Mouse (Mus musculus): ENCODE measurements around the gene E4f1. TPM values are rescaled to one million over a fixed set of nuclear protein-coding genes. Genes with fewer than 3 reads are reported as not detected.
A peak's percentile ranks its signal among the peaks of the same experiment; 100 is the strongest.

Gene E4f1
- polyA plus RNA-seq (2014; fragmentation: Nextera tagmentation; extraction: Ambion mirVana): 23.9 and 26.3 TPM in 2 replicates

DNA sequence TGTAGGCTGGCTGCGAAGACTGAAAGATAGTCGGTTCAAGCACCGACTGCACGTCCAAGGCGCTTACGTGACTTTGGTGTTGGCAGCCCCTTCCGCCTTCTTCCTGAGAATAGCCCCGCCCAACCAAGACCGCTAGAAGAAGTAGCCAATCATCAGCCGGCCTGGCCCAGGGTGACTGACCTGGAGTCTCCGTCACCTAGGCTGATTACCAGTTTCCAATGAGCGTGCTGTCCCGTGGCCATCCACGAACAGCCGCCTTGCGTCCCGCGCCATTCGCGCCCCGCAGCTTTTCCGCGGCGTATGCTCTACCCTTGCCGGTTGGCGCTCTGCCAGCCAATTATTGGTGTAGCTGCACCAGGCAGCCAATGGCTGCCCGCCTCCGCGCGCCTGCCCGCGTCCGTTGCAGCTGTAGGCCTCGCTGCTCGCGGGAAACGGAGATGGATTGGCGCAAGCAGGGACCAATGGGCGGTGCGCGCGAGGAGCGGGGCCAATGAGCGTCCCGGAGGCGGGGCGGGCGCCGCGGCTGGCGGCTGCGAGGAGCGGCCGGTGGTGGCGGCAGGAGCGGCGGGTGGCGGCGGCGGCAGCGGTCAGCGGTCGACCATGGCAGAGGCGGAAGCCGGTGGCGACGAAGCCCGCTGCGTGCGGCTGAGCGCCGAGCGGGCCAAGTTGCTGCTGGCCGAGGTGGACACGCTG, at the start of gene E4f1, which contains the start of gene Pgp:
TSS of gene E4f1 (minus strand) at position 404 of the 693 bp plus-strand sequence.
TSS of gene Pgp (plus strand) at position 483 of the 693 bp plus-strand sequence.
- ATAC-seq (ENCODE audit: insufficient number of reproducible peaks, low FRiP score, low TSS enrichment, low read depth): peak; percentile 92
- H3K27ac ChIP-seq (replicated peaks; ENCODE audit: low read depth, low read length): peak within 1 kb of the TSS; percentile 49
- H3K4me1 ChIP-seq (ENCODE audit: control insufficient read depth, insufficient read depth, low read length): peaks cover 12% of the 10 kb centered on the region
- no peaks in the 10 kb centered on the region for H3K9me3 ChIP-seq (ENCODE audit: control insufficient read depth, low read length)
- under 1% methylated on average over 72 of the region's 75 CpGs for WGBS
- peak within 1 kb of the TSS; percentile 65 for H3K4me3 ChIP-seq (ENCODE audit: low read depth, low read length)
- DNase-seq (ENCODE audit: low spot score): peak; percentile 98
- H3K36me3 ChIP-seq (ENCODE audit: control insufficient read depth, insufficient read depth, low read length): peaks cover 8% of the 10 kb centered on the region; the same call in 1 of the 2 replicates
- peak within 1 kb of the TSS; percentile 73 for H3K9ac ChIP-seq (ENCODE audit: low read length)
- H3K27me3 ChIP-seq (ENCODE audit: control insufficient read depth, insufficient read depth, low read length): no peaks in the 10 kb centered on the region
- H3K4me2 ChIP-seq (ENCODE audit: low read depth, severe bottlenecking): peak within 1 kb of the TSS; percentile 98

GRCm38 (mm10) chr17:24514270-24515257, 44.5 kb upstream of the E4f1 start:
- no peak for DNase-seq (ENCODE audit: low spot score)
- Histone ChIP-seq H3K27ac (replicated peaks; ENCODE audit: low read depth, low read length) (no peak overlapping the region), H3K36me3 (ENCODE audit: control insufficient read depth, insufficient read depth, low read length) (peaks cover 18% of the 10 kb centered on the region), H3K4me1 (ENCODE audit: control insufficient read depth, insufficient read depth, low read length) (no peaks in the 10 kb centered on the region), H3K4me3 (ENCODE audit: low read depth, low read length) (no peak overlapping the region), H3K4me2 (ENCODE audit: low read depth, severe bottlenecking) (no peak overlapping the region), H3K27me3 (ENCODE audit: control insufficient read depth, insufficient read depth, low read length) (no peaks in the 10 kb centered on the region), H3K9me3 (ENCODE audit: control insufficient read depth, low read length) (no peaks in the 10 kb centered on the region), H3K9ac (ENCODE audit: low read length) (no peak overlapping the region)
- ATAC-seq (ENCODE audit: insufficient number of reproducible peaks, low FRiP score, low TSS enrichment, low read depth): no peak
- WGBS: 92% methylated on average over 24 of the region's 24 CpGs

DNA sequence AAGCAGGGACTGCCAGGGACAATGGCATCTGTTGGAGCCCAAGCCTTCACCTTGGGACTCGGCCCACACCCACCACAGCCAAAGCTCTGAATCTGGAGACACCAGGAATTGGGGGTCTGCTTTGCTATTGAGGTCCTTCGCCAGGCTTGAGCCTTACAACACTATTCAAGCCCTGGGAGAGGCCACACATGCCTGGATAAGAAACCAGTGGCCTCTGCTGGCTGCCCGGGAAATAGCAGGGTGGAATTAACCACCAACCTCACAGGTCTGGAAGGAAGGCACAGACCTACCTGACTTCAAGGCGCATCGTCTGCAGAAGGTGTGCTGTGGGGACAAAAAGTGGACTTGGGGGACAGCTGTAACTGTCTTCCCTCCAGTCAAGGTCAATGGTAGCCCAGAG, 43.5 kb upstream of the E4f1 start:
- Histone ChIP-seq H3K9me3 (ENCODE audit: control insufficient read depth, low read length) (no peaks in the 10 kb centered on the region), H3K27me3 (ENCODE audit: control insufficient read depth, insufficient read depth, low read length) (no peaks in the 10 kb centered on the region), H3K4me1 (ENCODE audit: control insufficient read depth, insufficient read depth, low read length) (no peaks in the 10 kb centered on the region), H3K27ac (replicated peaks; ENCODE audit: low read depth, low read length) (no peak overlapping the region), H3K4me2 (ENCODE audit: low read depth, severe bottlenecking) (no peak overlapping the region), H3K36me3 (ENCODE audit: control insufficient read depth, insufficient read depth, low read length) (peaks cover 22% of the 10 kb centered on the region), H3K4me3 (ENCODE audit: low read depth, low read length) (no peak overlapping the region), H3K9ac (ENCODE audit: low read length) (no peak overlapping the region)
- ATAC-seq (ENCODE audit: insufficient number of reproducible peaks, low FRiP score, low TSS enrichment, low read depth): 0 out of 2 replicates have a peak, but pooled peaks have one; percentile 40
- WGBS: 64% methylated on average over 5 of the region's 5 CpGs
- peak; percentile 74 for DNase-seq (ENCODE audit: low spot score)

DNA sequence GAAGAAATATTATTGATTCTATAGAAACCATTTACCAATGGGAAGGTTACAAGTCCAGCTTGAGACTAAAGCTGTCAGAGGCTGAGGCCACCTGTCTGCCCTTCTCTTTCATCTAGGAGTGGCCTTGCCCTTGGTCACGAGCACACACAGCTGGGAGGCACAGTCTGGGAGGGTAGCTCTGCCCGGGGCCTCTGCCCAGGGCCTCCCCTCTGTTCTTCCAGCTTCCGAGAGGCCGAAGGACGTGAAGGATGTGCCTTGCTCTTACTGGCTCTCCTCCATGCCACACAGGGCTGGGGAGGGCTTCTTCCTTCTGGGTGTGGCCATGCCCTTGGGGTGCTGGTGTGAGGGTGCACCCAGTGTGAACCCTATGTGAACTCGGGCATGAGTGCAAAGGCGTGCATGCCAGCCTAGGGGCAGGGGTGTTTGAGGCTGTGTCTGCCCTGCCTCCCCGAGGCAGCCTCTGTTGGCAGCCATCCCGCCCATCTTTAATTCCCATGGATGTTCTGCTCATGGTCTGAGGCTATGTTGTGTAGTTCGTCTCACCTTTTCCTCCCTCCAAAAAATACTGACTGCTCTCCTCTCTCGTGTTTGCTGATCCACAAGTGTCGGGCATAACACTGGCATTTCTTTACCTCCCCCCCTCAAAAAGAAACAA, 37.8 kb upstream of the E4f1 start:
- Histone ChIP-seq H3K4me1 (ENCODE audit: control insufficient read depth, insufficient read depth, low read length) (peaks cover 3% of the 10 kb centered on the region; the same call in 1 of the 2 replicates), H3K27me3 (ENCODE audit: control insufficient read depth, insufficient read depth, low read length) (peaks cover 2% of the 10 kb centered on the region; the same call in 1 of the 2 replicates), H3K27ac (replicated peaks; ENCODE audit: low read depth, low read length) (no peak overlapping the region), H3K9me3 (ENCODE audit: control insufficient read depth, low read length) (no peaks in the 10 kb centered on the region), H3K36me3 (ENCODE audit: control insufficient read depth, insufficient read depth, low read length) (peaks cover 16% of the 10 kb centered on the region), H3K4me2 (ENCODE audit: low read depth, severe bottlenecking) (no peak overlapping the region), H3K4me3 (ENCODE audit: low read depth, low read length) (no peak overlapping the region), H3K9ac (ENCODE audit: low read length) (no peak overlapping the region)
- ATAC-seq (ENCODE audit: insufficient number of reproducible peaks, low FRiP score, low TSS enrichment, low read depth): no peak
- no peak for DNase-seq (ENCODE audit: low spot score)
- WGBS: 86% methylated on average over 12 of the region's 12 CpGs

GRCm38 (mm10) chr17:24507129-24507664, 37.1 kb upstream of the E4f1 start:
- ATAC-seq (ENCODE audit: insufficient number of reproducible peaks, low FRiP score, low TSS enrichment, low read depth) (no peak), DNase-seq (ENCODE audit: low spot score) (no peak)
- Histone ChIP-seq H3K4me3 (ENCODE audit: low read depth, low read length) (no peak overlapping the region), H3K4me1 (ENCODE audit: control insufficient read depth, insufficient read depth, low read length) (peaks cover 3% of the 10 kb centered on the region; the same call in 1 of the 2 replicates), H3K9me3 (ENCODE audit: control insufficient read depth, low read length) (no peaks in the 10 kb centered on the region), H3K9ac (ENCODE audit: low read length) (peak overlapping the region; percentile 9; the same call in 1 of the 2 replicates), H3K4me2 (ENCODE audit: low read depth, severe bottlenecking) (no peak overlapping the region), H3K36me3 (ENCODE audit: control insufficient read depth, insufficient read depth, low read length) (peaks cover 16% of the 10 kb centered on the region), H3K27ac (replicated peaks; ENCODE audit: low read depth, low read length) (no peak overlapping the region), H3K27me3 (ENCODE audit: control insufficient read depth, insufficient read depth, low read length) (peaks cover 2% of the 10 kb centered on the region; the same call in 1 of the 2 replicates)
- 52% methylated on average over 15 of the region's 19 CpGs for WGBS

DNA sequence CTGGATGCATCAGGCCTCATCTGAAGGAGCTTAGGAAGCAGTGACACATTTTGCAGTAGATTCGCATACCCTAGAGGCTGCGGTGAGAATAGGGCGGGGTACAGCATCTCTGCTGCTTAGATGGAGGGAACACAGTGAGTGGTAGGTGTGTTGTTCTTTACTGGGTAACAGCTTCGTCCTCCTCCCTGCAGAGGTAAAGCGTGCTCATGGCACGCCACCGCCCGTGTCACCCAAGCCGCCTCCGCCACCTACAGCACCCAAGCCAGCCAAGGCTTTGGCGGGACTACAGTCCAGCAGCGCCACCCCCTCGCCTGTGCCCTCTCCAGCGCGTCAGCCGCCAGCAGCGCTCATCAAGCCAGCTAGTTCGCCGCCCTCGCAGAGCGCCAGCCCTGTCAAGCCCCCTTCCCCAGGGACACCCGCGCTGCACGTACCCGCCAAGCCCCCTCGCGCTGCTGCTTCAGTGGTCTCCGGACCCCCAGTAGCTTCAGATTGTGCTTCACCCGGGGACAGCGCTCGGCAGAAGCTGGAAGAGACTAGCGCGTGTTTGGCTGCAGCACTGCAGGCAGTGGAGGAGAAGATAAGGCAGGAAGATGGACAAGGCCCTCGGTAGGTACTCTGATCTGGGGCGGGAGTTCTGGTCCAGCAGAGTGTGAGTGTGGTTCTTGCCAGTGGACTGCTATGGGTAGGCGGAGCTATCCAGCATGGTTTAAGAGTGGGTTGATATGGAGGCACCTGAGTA, 36.4 kb upstream of the E4f1 start:
- 23% methylated on average over 36 of the region's 36 CpGs for WGBS
- DNase-seq (ENCODE audit: low spot score): peak; percentile 35
- Histone ChIP-seq H3K9me3 (ENCODE audit: control insufficient read depth, low read length) (no peaks in the 10 kb centered on the region), H3K36me3 (ENCODE audit: control insufficient read depth, insufficient read depth, low read length) (peaks cover 16% of the 10 kb centered on the region), H3K27me3 (ENCODE audit: control insufficient read depth, insufficient read depth, low read length) (peaks cover 2% of the 10 kb centered on the region; the same call in 1 of the 2 replicates), H3K27ac (replicated peaks; ENCODE audit: low read depth, low read length) (no peak overlapping the region), H3K9ac (ENCODE audit: low read length) (0 out of 2 replicates have a peak overlapping the region, but pooled peaks have one; percentile 7), H3K4me3 (ENCODE audit: low read depth, low read length) (no peak overlapping the region), H3K4me1 (ENCODE audit: control insufficient read depth, insufficient read depth, low read length) (peaks cover 3% of the 10 kb centered on the region; the same call in 1 of the 2 replicates), H3K4me2 (ENCODE audit: low read depth, severe bottlenecking) (peak overlapping the region; percentile 22; the same call in 1 of the 2 replicates)
- ATAC-seq (ENCODE audit: insufficient number of reproducible peaks, low FRiP score, low TSS enrichment, low read depth): no peak

DNA sequence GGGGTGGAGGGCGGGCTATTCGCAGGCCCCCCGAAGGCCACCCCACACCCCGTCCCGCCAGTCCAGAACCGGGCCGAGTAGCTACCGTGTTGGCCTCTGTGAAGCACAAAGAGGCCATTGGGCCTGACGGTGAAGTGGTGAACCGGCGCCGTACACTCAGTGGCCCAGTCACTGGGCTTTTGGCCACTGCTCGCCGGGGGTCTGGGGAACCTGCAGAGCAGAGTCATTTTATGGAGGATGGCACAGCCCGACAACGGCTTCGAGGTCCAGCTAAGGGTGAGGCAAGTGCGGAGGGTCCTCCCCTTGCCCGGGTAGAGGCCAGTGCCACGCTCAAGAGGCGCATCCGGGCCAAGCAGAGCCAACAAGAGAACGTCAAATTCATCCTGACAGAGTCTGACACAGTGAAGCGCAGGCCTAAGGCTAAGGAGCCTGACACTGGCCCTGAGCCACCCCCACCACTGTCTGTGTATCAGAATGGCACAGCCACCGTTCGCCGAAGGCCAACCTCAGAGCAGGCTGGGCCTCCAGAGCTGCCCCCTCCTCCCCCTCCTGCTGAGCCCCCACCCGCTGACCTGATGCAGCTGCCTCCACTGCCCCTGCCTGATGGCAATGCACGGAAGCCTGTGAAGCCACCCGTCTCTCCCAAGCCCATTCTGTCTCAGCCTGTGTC, 35.3 kb upstream of the E4f1 start:
- H3K4me2 ChIP-seq (ENCODE audit: low read depth, severe bottlenecking): no peak overlapping the region
- WGBS: 91% methylated on average over 30 of the region's 30 CpGs
- DNase-seq (ENCODE audit: low spot score) (no peak), ATAC-seq (ENCODE audit: insufficient number of reproducible peaks, low FRiP score, low TSS enrichment, low read depth) (no peak)
- peaks cover 13% of the 10 kb centered on the region for H3K36me3 ChIP-seq (ENCODE audit: control insufficient read depth, insufficient read depth, low read length)
- H3K4me3 ChIP-seq (ENCODE audit: low read depth, low read length): no peak overlapping the region
- H3K4me1 ChIP-seq (ENCODE audit: control insufficient read depth, insufficient read depth, low read length): peaks cover 3% of the 10 kb centered on the region; the same call in 1 of the 2 replicates
- no peak overlapping the region for H3K9ac ChIP-seq (ENCODE audit: low read length)
- H3K27ac ChIP-seq (replicated peaks; ENCODE audit: low read depth, low read length): no peak overlapping the region
- no peaks in the 10 kb centered on the region for H3K9me3 ChIP-seq (ENCODE audit: control insufficient read depth, low read length)
- peaks cover 2% of the 10 kb centered on the region; the same call in 1 of the 2 replicates for H3K27me3 ChIP-seq (ENCODE audit: control insufficient read depth, insufficient read depth, low read length)

Measured in limb, embryonic 11.5 days (tissue).